18 mouse cellular contexts compared by ENCODE assay signal in genomic region chr3:85271491-85271890, GRCm38 (mm10).
"Had no signal": no experiment of that assay in that cellular context is flagged by ENCODE, and none has a peak within 500 bp of the region (broad histone marks: within the 10 kb centered on the region; RNA-seq: fewer than 3 reads in every experiment).

No protein-coding gene starts in this region.

- DNase-seq: midbrain, embryonic 14.5 days; retina, postnatal 1 day; right cerebral cortex, adult 18-20 months; right cerebral cortex, postnatal 25 days; right cerebral cortex, postnatal 4 days; spleen, adult 18-20 months; thymus, adult 18-20 months; thymus, postnatal 14 days; thymus, postnatal 4 days had no signal

- H3K9ac ChIP-seq: limb, embryonic 15.5 days; liver, embryonic 12.5 days; liver, embryonic 14.5 days; midbrain, embryonic 12.5 days; neural tube, embryonic 13.5 days; neural tube, embryonic 15.5 days had no signal

- H3K27ac ChIP-seq: limb, embryonic 15.5 days; liver, embryonic 12.5 days; liver, embryonic 14.5 days; midbrain, embryonic 10.5 days; midbrain, embryonic 12.5 days; neural tube, embryonic 13.5 days; neural tube, embryonic 15.5 days had no signal

- H3K36me3 ChIP-seq: limb, embryonic 15.5 days; liver, embryonic 12.5 days; midbrain, embryonic 10.5 days; midbrain, embryonic 12.5 days; neural tube, embryonic 13.5 days; neural tube, embryonic 15.5 days had no signal

- H3K4me3 ChIP-seq: limb, embryonic 15.5 days; liver, embryonic 12.5 days; midbrain, embryonic 10.5 days; midbrain, embryonic 12.5 days; myocyte; neural tube, embryonic 13.5 days; neural tube, embryonic 15.5 days had no signal

- H3K27me3 ChIP-seq: limb, embryonic 15.5 days; liver, embryonic 12.5 days; midbrain, embryonic 12.5 days; neural tube, embryonic 13.5 days; neural tube, embryonic 15.5 days had no signal

- H3K4me1 ChIP-seq: liver, embryonic 12.5 days; midbrain, embryonic 12.5 days; neural tube, embryonic 13.5 days; neural tube, embryonic 15.5 days had no signal

- H3K4me2 ChIP-seq: limb, embryonic 15.5 days; liver, embryonic 12.5 days; midbrain, embryonic 12.5 days; neural tube, embryonic 13.5 days; neural tube, embryonic 15.5 days had no signal

- ATAC-seq: liver, embryonic 12.5 days; midbrain, embryonic 16.5 days had no signal

- H3K9me3 ChIP-seq: limb, embryonic 15.5 days; liver, embryonic 12.5 days; midbrain, embryonic 10.5 days; midbrain, embryonic 12.5 days; neural tube, embryonic 13.5 days; neural tube, embryonic 15.5 days had no signal
